Mouse (Mus musculus) macrophage (primary cell): ENCODE measurements around the gene Tbx21. TPM values are rescaled to one million over a fixed set of nuclear protein-coding genes. Genes with fewer than 3 reads are reported as not detected.

Experiments
- H3K27ac ChIP-seq: fragments of 350-480 bp; formaldehyde crosslinking; 2 replicates; pipeline ENCODE4 v1.9.0; 2021
- H3K36me3 ChIP-seq: fragments of 350-480 bp; formaldehyde crosslinking; 2 replicates; pipeline ENCODE4 v1.9.0; 2021; ENCODE audit errors: inconsistent target
- H3K4me3 ChIP-seq: fragments of 350-480 bp; formaldehyde crosslinking; 2 replicates; pipeline ENCODE4 v1.9.0; 2021; ENCODE audit errors: inconsistent target
- H3K79me2 ChIP-seq: fragments of 350-480 bp; formaldehyde crosslinking; 2 replicates; pipeline ENCODE4 v1.9.0; 2021; ENCODE audit errors: inconsistent target
- WGBS: methylation state at CpG from one replicate; pipeline ENCODE4 v1.1.7; 2026; ENCODE audit warnings: inconsistent platforms; ENCODE audit not compliant: missing documents; 5-methylcytosine and 5-hydroxymethylcytosine counted together
- polyA plus RNA-seq: library from polyadenylated mRNA; stranded (reverse); fragments of 250-400 nt; gene quantifications from 3 replicates; pipeline ENCODE4 v1.2.4, GENCODE M21; 2018; ENCODE audit warnings: inconsistent platforms

Tbx21 gene
- polyA plus RNA-seq, 1 experiment from 2014 or later, result 0.09 TPM

GRCm38 (mm10) chr11:97050944-97051586, 64.1 kb downstream of the Tbx21 start:
- WGBS, result 16% methylated on average over 13 of the region's 13 CpGs
- H3K4me3 ChIP-seq, result peak overlapping the region; percentile 98
- H3K36me3 ChIP-seq, result peaks cover 35% of the 10 kb centered on the region
- peak overlapping the region; percentile 60 for H3K27ac ChIP-seq
- peaks cover 15% of the 10 kb centered on the region; the same call in 1 of the 2 replicates for H3K79me2 ChIP-seq

GRCm38 (mm10) chr11:97050216-97050943, 64.8 kb downstream of the Tbx21 start, which contains the start of gene Osbpl7:
Osbpl7 (plus strand) TSS chr11:97050628.
- H3K79me2 ChIP-seq, result peaks cover 15% of the 10 kb centered on the region; the same call in 1 of the 2 replicates
- H3K27ac ChIP-seq, result peak within 1 kb of the TSS; percentile 60
- WGBS, result 5% methylated on average over 18 of the region's 18 CpGs
- peaks cover 28% of the 10 kb centered on the region for H3K36me3 ChIP-seq
- H3K4me3 ChIP-seq, result peak within 1 kb of the TSS; percentile 98

- H3K27ac ChIP-seq, result no peak overlapping the region
- H3K36me3 ChIP-seq, result peaks cover 24% of the 10 kb centered on the region
- no peak overlapping the region for H3K4me3 ChIP-seq
- H3K79me2 ChIP-seq, result peaks cover 18% of the 10 kb centered on the region; the same call in 1 of the 2 replicates
- WGBS, result 94% methylated on average over 6 of the region's 6 CpGs
Observed at GRCm38 (mm10) chr11:97049492-97050085, 65.5 kb downstream of the Tbx21 start.

- no peak overlapping the region for H3K27ac ChIP-seq
- peaks cover 32% of the 10 kb centered on the region; the same call in 1 of the 2 replicates for H3K79me2 ChIP-seq
- H3K36me3 ChIP-seq, result peaks cover 15% of the 10 kb centered on the region; the same call in 1 of the 2 replicates
- no peak overlapping the region for H3K4me3 ChIP-seq
- WGBS, result 90% methylated on average over 8 of the region's 8 CpGs
Observed at GRCm38 (mm10) chr11:97048090-97048650, 67.0 kb downstream of the Tbx21 start.

Other genes with a start within 250 kb of the Tbx21 start
- 15.0 to 17.0 TPM (median 16.0 TPM) in 3 replicates for gene Cdk5rap3, start 198.8 kb downstream of the Tbx21 start, polyA plus RNA-seq
- 0.19 TPM in 1 of 3 replicates, not detected in the others for gene Prr15l, start 187.2 kb downstream of the Tbx21 start, polyA plus RNA-seq
- 15.4 to 17.0 TPM (median 15.6 TPM) in 3 replicates for gene Pnpo, start 171.3 kb downstream of the Tbx21 start, polyA plus RNA-seq
- gene Sp2, start 132.4 kb downstream of the Tbx21 start, polyA plus RNA-seq, result 10.9 to 20.7 TPM (median 12.1 TPM) in 3 replicates
- gene Sp6, start 101.9 kb downstream of the Tbx21 start, polyA plus RNA-seq, result 0.09 TPM in 1 of 3 replicates, not detected in the others
- gene Scrn2, start 85.4 kb downstream of the Tbx21 start, polyA plus RNA-seq, result 0.57 to 3.6 TPM (median 1.3 TPM) in 3 replicates
- gene Lrrc46, start 73.9 kb downstream of the Tbx21 start, polyA plus RNA-seq, result 0.17 TPM in 1 of 3 replicates, not detected in the others
- 25.6 to 38.5 TPM (median 31.8 TPM) in 3 replicates for gene Mrpl10, start 73.8 kb downstream of the Tbx21 start, polyA plus RNA-seq
- 6.4 to 9.7 TPM (median 9.5 TPM) in 3 replicates for gene Osbpl7, start 64.7 kb downstream of the Tbx21 start, polyA plus RNA-seq
- gene Tbkbp1, start 36.2 kb upstream of the Tbx21 start, polyA plus RNA-seq, result 21.0 to 27.3 TPM (median 25.6 TPM) in 3 replicates
- gene Kpnb1, start 72.5 kb upstream of the Tbx21 start, polyA plus RNA-seq, result 63.7 to 139 TPM (median 123 TPM) in 3 replicates
- 33.4 to 65.0 TPM (median 53.5 TPM) in 3 replicates for gene Npepps, start 165.3 kb upstream of the Tbx21 start, polyA plus RNA-seq
- gene Mrpl45, start 200.4 kb upstream of the Tbx21 start, polyA plus RNA-seq, result 18.4 to 24.4 TPM (median 20.9 TPM) in 3 replicates
- 0.01 TPM in 1 of 3 replicates, not detected in the others for gene Gpr179, start 236.7 kb upstream of the Tbx21 start, polyA plus RNA-seq
- 6.2 to 10.1 TPM (median 7.0 TPM) in 3 replicates for gene Socs7, start 247.2 kb upstream of the Tbx21 start, polyA plus RNA-seq